15 mouse cellular contexts compared by ENCODE assay signal in the genomic region with DNA sequence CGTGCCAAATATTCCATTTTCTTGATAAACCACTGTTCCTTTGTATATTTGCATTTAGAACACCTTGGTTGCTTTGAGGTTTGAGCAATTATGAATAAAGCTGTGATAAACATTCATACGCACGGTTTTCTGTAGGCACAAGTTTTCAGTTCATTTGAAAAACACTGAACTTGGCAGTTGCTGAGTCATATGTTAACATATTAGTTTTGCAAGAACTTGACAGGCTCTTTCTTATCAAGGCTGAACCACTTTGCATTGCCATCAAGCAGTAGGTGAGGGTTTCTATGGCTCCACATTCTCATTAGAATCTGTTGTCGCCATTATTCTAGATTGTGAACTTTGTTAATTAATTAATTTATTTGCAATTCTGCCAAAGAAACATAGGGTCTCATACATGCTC.
"Had no signal": no experiment of that assay in that cellular context is flagged by ENCODE, and none has a peak within 500 bp of the region (broad histone marks: within the 10 kb centered on the region; RNA-seq: fewer than 3 reads in every experiment).

No protein-coding gene starts in this region.

- H3K4me3 ChIP-seq: neural tube, embryonic 15.5 days; stomach, embryonic 15.5 days had no signal

- H3K27ac ChIP-seq: neural tube, embryonic 15.5 days; stomach, embryonic 15.5 days; stomach, postnatal 0 days had no signal

- H3K27me3 ChIP-seq: neural tube, embryonic 15.5 days; stomach, embryonic 15.5 days had no signal

- H3K9ac ChIP-seq: neural tube, embryonic 15.5 days; stomach, embryonic 15.5 days had no signal

- H3K36me3 ChIP-seq: neural tube, embryonic 15.5 days; stomach, embryonic 15.5 days had no signal

- H3K9me3 ChIP-seq: neural tube, embryonic 15.5 days; stomach, embryonic 15.5 days had no signal

- DNase-seq: retina, postnatal 1 day; right cerebral cortex, adult 18-20 months; right cerebral cortex, postnatal 14 days; right cerebral cortex, postnatal 25 days; right cerebral cortex, postnatal 4 days; spleen, adult 18-20 months; thymus, adult 18-20 months; thymus, adult 2 months; thymus, postnatal 14 days; thymus, postnatal 25 days; thymus, postnatal 36 days; thymus, postnatal 4 days had no signal

- H3K4me1 ChIP-seq: neural tube, embryonic 15.5 days; stomach, embryonic 15.5 days had no signal
